Mouse (Mus musculus): ENCODE measurements around the gene Slc39a5. TPM values are rescaled to one million over a fixed set of nuclear protein-coding genes. Genes with fewer than 3 reads are reported as not detected.
A peak's percentile ranks its signal among the peaks of the same experiment; 100 is the strongest.

Slc39a5 gene
- polyA plus RNA-seq, 1 experiment from 2014 or later: 0.36 TPM

GRCm38 (mm10) chr10:128374393-128374792 lies 26.6 kb downstream of the Slc39a5 start:
- WGBS: 67% methylated on average over 6 of the region's 6 CpGs
- no peak for ATAC-seq
- peaks cover 2% of the 10 kb centered on the region for H3K36me3 ChIP-seq (ENCODE audit: control insufficient read depth, insufficient read depth, low read length)

DNA sequence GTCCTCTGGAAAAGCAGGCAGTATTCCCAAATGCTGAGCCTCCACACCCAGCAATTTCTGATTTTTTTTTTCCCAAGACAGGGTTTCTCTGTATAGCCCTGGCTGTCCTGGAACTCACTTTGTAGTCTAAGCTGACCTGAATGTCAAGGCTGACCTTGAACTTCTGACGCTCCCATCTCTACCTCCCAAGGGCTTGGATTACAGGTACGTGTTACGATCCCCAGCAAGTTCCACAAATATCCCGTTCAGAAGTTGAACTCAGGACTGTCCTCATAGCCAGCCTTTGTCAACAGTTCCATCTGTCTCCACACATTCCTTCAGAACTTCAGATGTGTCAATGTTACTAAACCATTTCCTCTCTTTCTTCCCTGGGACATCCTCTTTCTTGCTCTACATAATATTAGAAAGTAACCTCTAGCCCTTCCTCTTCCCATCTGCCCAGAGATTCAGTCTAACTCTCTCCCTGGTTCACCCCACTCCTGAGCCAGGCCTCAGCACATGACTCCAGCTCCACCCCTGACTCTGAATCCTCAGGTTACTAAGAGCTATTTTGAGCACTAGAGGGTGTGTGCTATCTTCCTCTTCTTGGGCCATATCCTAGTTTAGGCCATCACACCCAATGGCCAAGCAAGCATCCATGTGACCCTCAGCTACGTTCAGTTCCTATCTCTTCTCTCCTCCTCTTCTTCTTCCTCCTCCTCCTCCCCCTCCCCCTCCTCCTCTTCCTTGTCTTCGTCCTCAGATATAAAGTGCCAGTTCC lies 27.9 kb downstream of the Slc39a5 start:
- no peaks in the 10 kb centered on the region for H3K36me3 ChIP-seq (ENCODE audit: control insufficient read depth, insufficient read depth, low read length)
- H3K27me3 ChIP-seq (replicated peaks; ENCODE audit: control insufficient read depth, insufficient read depth, low read length): no peaks in the 10 kb centered on the region
- no peak for ATAC-seq
- no peak overlapping the region for H3K9ac ChIP-seq (ENCODE audit: low read depth, low read length)
- no peak overlapping the region for H3K4me3 ChIP-seq (ENCODE audit: low read length)
- no peaks in the 10 kb centered on the region for H3K9me3 ChIP-seq (ENCODE audit: control insufficient read depth, low read length)
- no peak overlapping the region for H3K27ac ChIP-seq (ENCODE audit: low read depth, low read length)
- H3K4me2 ChIP-seq (ENCODE audit: low read length): no peak overlapping the region
- WGBS: 80% methylated on average over 6 of the region's 6 CpGs
- peaks cover 14% of the 10 kb centered on the region for H3K4me1 ChIP-seq (ENCODE audit: control insufficient read depth, insufficient read depth, low read depth, low read length)

More at GRCm38 (mm10) chr10:128374393-128374792, 26.6 kb downstream of the Slc39a5 start:
- Histone ChIP-seq H3K4me3 (ENCODE audit: low read length) (no peak overlapping the region), H3K27ac (ENCODE audit: low read depth, low read length) (no peak overlapping the region), H3K4me2 (ENCODE audit: low read length) (no peak overlapping the region), H3K9me3 (ENCODE audit: control insufficient read depth, low read length) (no peaks in the 10 kb centered on the region), H3K9ac (ENCODE audit: low read depth, low read length) (no peak overlapping the region), H3K4me1 (ENCODE audit: control insufficient read depth, insufficient read depth, low read depth, low read length) (peaks cover 24% of the 10 kb centered on the region), H3K27me3 (replicated peaks; ENCODE audit: control insufficient read depth, insufficient read depth, low read length) (no peaks in the 10 kb centered on the region)

GRCm38 (mm10) chr10:128372142-128372541 lies 28.9 kb downstream of the Slc39a5 start:
- 82% methylated on average over 5 of the region's 5 CpGs for WGBS
- Histone ChIP-seq H3K9me3 (ENCODE audit: control insufficient read depth, low read length) (no peaks in the 10 kb centered on the region), H3K4me1 (ENCODE audit: control insufficient read depth, insufficient read depth, low read depth, low read length) (peaks cover 21% of the 10 kb centered on the region), H3K27me3 (replicated peaks; ENCODE audit: control insufficient read depth, insufficient read depth, low read length) (no peaks in the 10 kb centered on the region), H3K4me3 (ENCODE audit: low read length) (no peak overlapping the region), H3K27ac (ENCODE audit: low read depth, low read length) (no peak overlapping the region), H3K9ac (ENCODE audit: low read depth, low read length) (no peak overlapping the region), H3K36me3 (ENCODE audit: control insufficient read depth, insufficient read depth, low read length) (no peaks in the 10 kb centered on the region), H3K4me2 (ENCODE audit: low read length) (no peak overlapping the region)
- no peak for ATAC-seq

GRCm38 (mm10) chr10:128370601-128371000 lies 30.4 kb downstream of the Slc39a5 start:
- no peak for ATAC-seq
- H3K4me3 ChIP-seq (ENCODE audit: low read length): no peak overlapping the region
- no peak overlapping the region for H3K9ac ChIP-seq (ENCODE audit: low read depth, low read length)
- H3K36me3 ChIP-seq (ENCODE audit: control insufficient read depth, insufficient read depth, low read length): no peaks in the 10 kb centered on the region
- H3K9me3 ChIP-seq (ENCODE audit: control insufficient read depth, low read length): no peaks in the 10 kb centered on the region
- no peaks in the 10 kb centered on the region for H3K27me3 ChIP-seq (replicated peaks; ENCODE audit: control insufficient read depth, insufficient read depth, low read length)
- H3K4me2 ChIP-seq (ENCODE audit: low read length): no peak overlapping the region
- peaks cover 15% of the 10 kb centered on the region for H3K4me1 ChIP-seq (ENCODE audit: control insufficient read depth, insufficient read depth, low read depth, low read length)
- no peak overlapping the region for H3K27ac ChIP-seq (ENCODE audit: low read depth, low read length)
- 58% methylated on average over 4 of the region's 4 CpGs for WGBS

- peaks cover 15% of the 10 kb centered on the region for H3K4me1 ChIP-seq (ENCODE audit: control insufficient read depth, insufficient read depth, low read depth, low read length)
- no peak for ATAC-seq
- no peaks in the 10 kb centered on the region for H3K9me3 ChIP-seq (ENCODE audit: control insufficient read depth, low read length)
- H3K27ac ChIP-seq (ENCODE audit: low read depth, low read length): no peak overlapping the region; the same call in 1 of the 2 replicates
- no peaks in the 10 kb centered on the region for H3K27me3 ChIP-seq (replicated peaks; ENCODE audit: control insufficient read depth, insufficient read depth, low read length)
- H3K4me2 ChIP-seq (ENCODE audit: low read length): no peak overlapping the region
- peaks cover 4% of the 10 kb centered on the region; the same call in 1 of the 2 replicates for H3K36me3 ChIP-seq (ENCODE audit: control insufficient read depth, insufficient read depth, low read length)
- no peak overlapping the region for H3K4me3 ChIP-seq (ENCODE audit: low read length)
- WGBS: 49% methylated on average over 6 of the region's 6 CpGs
- H3K9ac ChIP-seq (ENCODE audit: low read depth, low read length): no peak overlapping the region
Measured at GRCm38 (mm10) chr10:128370021-128370420, 31.0 kb downstream of the Slc39a5 start.

GRCm38 (mm10) chr10:128369599-128369998 lies 31.4 kb downstream of the Slc39a5 start:
- peaks cover 15% of the 10 kb centered on the region for H3K4me1 ChIP-seq (ENCODE audit: control insufficient read depth, insufficient read depth, low read depth, low read length)
- H3K4me3 ChIP-seq (ENCODE audit: low read length): peak overlapping the region; percentile 78
- H3K9me3 ChIP-seq (ENCODE audit: control insufficient read depth, low read length): no peaks in the 10 kb centered on the region
- no peaks in the 10 kb centered on the region for H3K27me3 ChIP-seq (replicated peaks; ENCODE audit: control insufficient read depth, insufficient read depth, low read length)
- peak overlapping the region; percentile 97 for H3K27ac ChIP-seq (ENCODE audit: low read depth, low read length)
- peaks cover 4% of the 10 kb centered on the region; the same call in 1 of the 2 replicates for H3K36me3 ChIP-seq (ENCODE audit: control insufficient read depth, insufficient read depth, low read length)
- peak overlapping the region; percentile 82 for H3K9ac ChIP-seq (ENCODE audit: low read depth, low read length)
- no peak for ATAC-seq
- 80% methylated on average over 6 of the region's 6 CpGs for WGBS
- H3K4me2 ChIP-seq (ENCODE audit: low read length): peak overlapping the region; percentile 91

DNA sequence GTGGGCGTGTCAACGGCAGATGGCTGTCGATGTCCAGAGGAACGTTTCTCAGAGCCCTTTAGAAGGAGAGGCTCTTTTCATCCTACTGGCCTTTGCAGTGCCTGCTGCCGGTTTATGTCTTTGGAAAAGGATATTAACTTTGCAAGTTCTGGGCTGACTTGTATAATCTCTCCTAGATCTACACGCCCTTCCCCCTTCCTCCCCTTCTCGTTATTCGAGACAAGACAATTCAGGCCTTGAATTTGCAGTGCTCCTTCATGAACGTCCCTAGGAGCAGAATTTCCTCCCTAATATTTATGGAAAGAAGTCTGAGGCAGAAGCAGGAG lies 31.8 kb downstream of the Slc39a5 start:
- Histone ChIP-seq H3K4me3 (ENCODE audit: low read length) (peak overlapping the region; percentile 78), H3K9me3 (ENCODE audit: control insufficient read depth, low read length) (no peaks in the 10 kb centered on the region), H3K27ac (ENCODE audit: low read depth, low read length) (peak overlapping the region; percentile 97), H3K27me3 (replicated peaks; ENCODE audit: control insufficient read depth, insufficient read depth, low read length) (no peaks in the 10 kb centered on the region), H3K9ac (ENCODE audit: low read depth, low read length) (peak overlapping the region; percentile 82), H3K36me3 (ENCODE audit: control insufficient read depth, insufficient read depth, low read length) (peaks cover 4% of the 10 kb centered on the region; the same call in 1 of the 2 replicates), H3K4me1 (ENCODE audit: control insufficient read depth, insufficient read depth, low read depth, low read length) (peaks cover 15% of the 10 kb centered on the region), H3K4me2 (ENCODE audit: low read length) (peak overlapping the region; percentile 91)
- WGBS: 3% methylated on average over 9 of the region's 9 CpGs
- no peak for ATAC-seq

GRCm38 (mm10) chr10:128368402-128369217 lies 32.4 kb downstream of the Slc39a5 start, which contains the start of gene Coq10a:
Gene Coq10a, minus strand, starts transcription at chr10:128368997.
- peak within 1 kb of the TSS; percentile 97 for H3K27ac ChIP-seq (ENCODE audit: low read depth, low read length)
- ATAC-seq: peak; percentile 96
- H3K9me3 ChIP-seq (ENCODE audit: control insufficient read depth, low read length): no peaks in the 10 kb centered on the region
- H3K4me2 ChIP-seq (ENCODE audit: low read length): peak within 1 kb of the TSS; percentile 91
- H3K27me3 ChIP-seq (replicated peaks; ENCODE audit: control insufficient read depth, insufficient read depth, low read length): no peaks in the 10 kb centered on the region
- peak within 1 kb of the TSS; percentile 78 for H3K4me3 ChIP-seq (ENCODE audit: low read length)
- H3K9ac ChIP-seq (ENCODE audit: low read depth, low read length): peak within 1 kb of the TSS; percentile 82
- H3K4me1 ChIP-seq (ENCODE audit: control insufficient read depth, insufficient read depth, low read depth, low read length): peaks cover 15% of the 10 kb centered on the region
- H3K36me3 ChIP-seq (ENCODE audit: control insufficient read depth, insufficient read depth, low read length): peaks cover 5% of the 10 kb centered on the region
- WGBS: 0% methylated on average over 71 of the region's 87 CpGs

DNA sequence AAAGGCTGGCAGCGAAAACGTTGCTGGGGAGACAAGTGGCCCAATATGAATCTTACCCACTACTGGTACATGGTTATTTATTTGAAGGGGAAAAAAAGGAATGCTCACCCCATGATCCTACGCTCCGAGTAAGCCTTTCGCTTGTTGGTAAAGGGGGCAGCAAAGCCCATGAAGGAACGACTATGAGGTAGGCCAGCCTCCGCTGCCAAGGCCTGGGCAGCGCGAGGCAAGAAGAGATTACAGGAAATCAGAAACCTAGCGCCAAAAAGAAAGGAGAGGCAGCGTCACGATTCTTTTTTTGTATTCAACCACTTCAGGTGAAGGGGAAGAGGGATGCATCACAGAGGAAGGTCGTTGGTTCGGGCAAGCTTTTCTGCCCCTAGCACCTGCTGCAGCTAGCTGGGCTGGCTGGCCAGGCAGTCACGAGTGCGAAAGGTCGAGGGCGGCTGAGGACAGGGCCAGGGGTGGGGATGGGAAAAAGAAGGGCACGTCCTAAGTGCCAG lies 33.1 kb downstream of the Slc39a5 start:
- WGBS: 14% methylated on average over 19 of the region's 19 CpGs
- Histone ChIP-seq H3K27ac (ENCODE audit: low read depth, low read length) (peak overlapping the region; percentile 97), H3K36me3 (ENCODE audit: control insufficient read depth, insufficient read depth, low read length) (peaks cover 11% of the 10 kb centered on the region), H3K4me3 (ENCODE audit: low read length) (peak overlapping the region; percentile 78), H3K27me3 (replicated peaks; ENCODE audit: control insufficient read depth, insufficient read depth, low read length) (no peaks in the 10 kb centered on the region), H3K9ac (ENCODE audit: low read depth, low read length) (peak overlapping the region; percentile 82), H3K4me2 (ENCODE audit: low read length) (peak overlapping the region; percentile 91), H3K9me3 (ENCODE audit: control insufficient read depth, low read length) (no peaks in the 10 kb centered on the region), H3K4me1 (ENCODE audit: control insufficient read depth, insufficient read depth, low read depth, low read length) (peaks cover 15% of the 10 kb centered on the region)
- ATAC-seq: no peak

Measured in hindbrain, embryonic 16.5 days (tissue).